Mouse (Mus musculus) common myeloid progenitor, adult 5-6 weeks (primary cell): ENCODE measurements around the gene Rras2. TPM values are rescaled to one million over a fixed set of nuclear protein-coding genes. Genes with fewer than 3 reads are reported as not detected.

Experiments
- total RNA-seq: library from RNA; stranded (forward); fragments of 200-1000, 187-1606 nt; gene quantifications from 2 replicates; pipeline ENCODE4 v1.2.3, GENCODE M21; 2017

Rras2 gene
- total RNA-seq, 1 experiment from 2014 or later, result 5.4 TPM

Other genes with a start within 250 kb of the Rras2 start
- 93.3 and 101 TPM in 2 replicates for gene Copb1, start 136.9 kb upstream of the Rras2 start, total RNA-seq
- gene Psma1, start 158.3 kb upstream of the Rras2 start, total RNA-seq, result 295 and 333 TPM in 2 replicates